Mouse (Mus musculus): ENCODE data around the gene Gse1. TPM values are rescaled to one million over a fixed set of nuclear protein-coding genes. Genes with fewer than 3 reads are reported as not detected.

Gene Gse1
- total RNA-seq, 1 experiment, result 21.4 TPM

DNA sequence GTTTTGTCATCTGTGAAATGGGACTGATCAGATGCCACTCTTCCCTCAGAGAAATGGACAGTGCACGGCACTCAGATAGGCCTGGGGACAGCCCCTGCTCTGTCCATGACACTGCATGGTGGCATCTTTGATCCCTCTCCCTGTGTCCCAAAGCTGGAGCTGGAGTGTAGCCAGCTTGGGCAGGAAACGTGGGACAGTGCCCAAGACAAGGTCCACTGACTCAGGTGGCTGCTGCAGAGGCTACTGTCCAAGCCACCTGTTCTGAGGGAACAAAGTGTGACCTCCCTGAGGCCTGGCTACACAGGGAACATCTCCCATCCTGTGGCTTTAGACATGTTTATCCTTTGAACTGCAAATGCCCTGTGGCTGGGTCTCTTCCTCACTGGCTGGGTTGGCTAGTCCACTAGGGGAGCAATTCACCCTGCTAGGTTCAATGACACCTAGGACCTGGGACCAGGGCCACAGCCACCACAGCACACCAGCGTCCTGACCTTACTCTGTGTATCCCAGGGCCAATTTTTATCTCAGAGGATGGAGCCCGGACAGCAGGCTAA lies 46.3 kb upstream of the Gse1 start:
- H3K9me3 ChIP-seq (ENCODE audit: control insufficient read depth, insufficient read depth, low read depth, low read length), result no peaks in the 10 kb centered on the region
- peaks cover 0 to 10% of the 10 kb centered on the region in 2 experiments; a peak in 2 of 4 replicates for H3K4me1 ChIP-seq (ENCODE audit: control insufficient read depth in 2 of 2, insufficient read depth in 2 of 2, low read length in 2 of 2, poor library complexity in 1 of 2)
- TF ChIP-seq CHD2 (IDR thresholded peaks at IDR 0.05; ENCODE audit: low read depth, low read length), result no peak
- no peak for TF ChIP-seq ZC3H11A (IDR thresholded peaks at IDR 0.05; ENCODE audit: borderline replicate concordance, low read depth, low read length)
- TF ChIP-seq HCFC1 (IDR thresholded peaks at IDR 0.05; ENCODE audit: borderline replicate concordance, insufficient read depth, low read length), result no peak
- TF ChIP-seq ZNF384 (IDR thresholded peaks at IDR 0.05; ENCODE audit: low read depth, low read length), result no peak
- no peak for TF ChIP-seq MAFK (IDR thresholded peaks at IDR 0.05; ENCODE audit: insufficient read depth, low read depth, low read length)
- in situ Hi-C loops (cut with MboI; ENCODE audit: low sequenced_read_pairs in 2 of 2, unreplicated experiment in 2 of 2), result loop anchor here in 1 of 2 experiments (10.0 kb wide), 1 partner anchor 143 kb away; no protein-coding TSS in a partner anchor
- H3K36me3 ChIP-seq (ENCODE audit: control insufficient read depth, insufficient read depth, low read length, poor library complexity, severe bottlenecking), result no peaks in the 10 kb centered on the region
- no peak overlapping the region for H3K27ac ChIP-seq (ENCODE audit: insufficient read depth, low read depth, low read length, poor library complexity, severe bottlenecking)
- H3K4me3 ChIP-seq (ENCODE audit: insufficient read depth in 1 of 2, low read depth in 1 of 2, low read length in 2 of 2, poor library complexity in 1 of 2, severe bottlenecking in 1 of 2), result no peak overlapping the region
- no peak overlapping the region for H3K9ac ChIP-seq (ENCODE audit: insufficient read depth, low read depth, low read length, poor library complexity, severe bottlenecking)
- DNase-seq (ENCODE audit: low read depth, low spot score), result no peak

DNA sequence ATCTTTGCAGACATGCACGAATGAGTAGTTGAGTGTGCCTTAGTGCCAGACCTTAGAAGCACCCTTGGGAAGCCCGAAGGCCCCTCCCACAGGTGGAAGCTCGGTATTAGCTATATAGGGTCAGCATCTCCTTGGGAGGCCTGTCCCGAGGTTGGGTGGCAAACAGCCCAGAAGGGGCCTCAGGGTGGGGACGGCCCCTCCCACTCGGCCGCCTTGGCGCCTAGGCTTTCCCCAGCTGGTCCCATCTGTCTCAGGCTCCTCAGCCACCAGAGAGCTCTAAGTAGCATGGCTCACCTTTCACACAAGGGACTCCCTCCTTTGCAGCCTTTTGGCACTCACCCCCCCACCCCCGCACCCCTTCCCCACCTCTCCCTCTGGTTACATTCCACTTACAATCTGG lies 43.9 kb upstream of the Gse1 start:
- H3K27ac ChIP-seq (ENCODE audit: insufficient read depth, low read depth, low read length, poor library complexity, severe bottlenecking), result no peak overlapping the region
- no peak overlapping the region for H3K9ac ChIP-seq (ENCODE audit: insufficient read depth, low read depth, low read length, poor library complexity, severe bottlenecking)
- in situ Hi-C loops (cut with MboI; ENCODE audit: low sequenced_read_pairs in 2 of 2, unreplicated experiment in 2 of 2), result loop anchor here in 1 of 2 experiments (10.0 kb wide), 1 partner anchor 140 kb away; no protein-coding TSS in a partner anchor
- H3K36me3 ChIP-seq (ENCODE audit: control insufficient read depth, insufficient read depth, low read length, poor library complexity, severe bottlenecking), result no peaks in the 10 kb centered on the region
- no peak overlapping the region for H3K4me3 ChIP-seq (ENCODE audit: insufficient read depth in 1 of 2, low read depth in 1 of 2, low read length in 2 of 2, poor library complexity in 1 of 2, severe bottlenecking in 1 of 2)
- TF ChIP-seq CHD2 (IDR thresholded peaks at IDR 0.05; ENCODE audit: low read depth, low read length) (no peak), ZNF384 (IDR thresholded peaks at IDR 0.05; ENCODE audit: low read depth, low read length) (no peak), MAFK (IDR thresholded peaks at IDR 0.05; ENCODE audit: insufficient read depth, low read depth, low read length) (no peak), HCFC1 (IDR thresholded peaks at IDR 0.05; ENCODE audit: borderline replicate concordance, insufficient read depth, low read length) (no peak), ZC3H11A (IDR thresholded peaks at IDR 0.05; ENCODE audit: borderline replicate concordance, low read depth, low read length) (no peak)
- no peaks in the 10 kb centered on the region for H3K4me1 ChIP-seq (ENCODE audit: control insufficient read depth in 2 of 2, insufficient read depth in 2 of 2, low read length in 2 of 2, poor library complexity in 1 of 2)
- DNase-seq (ENCODE audit: low read depth, low spot score), result no peak
- no peaks in the 10 kb centered on the region for H3K9me3 ChIP-seq (ENCODE audit: control insufficient read depth, insufficient read depth, low read depth, low read length)

DNA sequence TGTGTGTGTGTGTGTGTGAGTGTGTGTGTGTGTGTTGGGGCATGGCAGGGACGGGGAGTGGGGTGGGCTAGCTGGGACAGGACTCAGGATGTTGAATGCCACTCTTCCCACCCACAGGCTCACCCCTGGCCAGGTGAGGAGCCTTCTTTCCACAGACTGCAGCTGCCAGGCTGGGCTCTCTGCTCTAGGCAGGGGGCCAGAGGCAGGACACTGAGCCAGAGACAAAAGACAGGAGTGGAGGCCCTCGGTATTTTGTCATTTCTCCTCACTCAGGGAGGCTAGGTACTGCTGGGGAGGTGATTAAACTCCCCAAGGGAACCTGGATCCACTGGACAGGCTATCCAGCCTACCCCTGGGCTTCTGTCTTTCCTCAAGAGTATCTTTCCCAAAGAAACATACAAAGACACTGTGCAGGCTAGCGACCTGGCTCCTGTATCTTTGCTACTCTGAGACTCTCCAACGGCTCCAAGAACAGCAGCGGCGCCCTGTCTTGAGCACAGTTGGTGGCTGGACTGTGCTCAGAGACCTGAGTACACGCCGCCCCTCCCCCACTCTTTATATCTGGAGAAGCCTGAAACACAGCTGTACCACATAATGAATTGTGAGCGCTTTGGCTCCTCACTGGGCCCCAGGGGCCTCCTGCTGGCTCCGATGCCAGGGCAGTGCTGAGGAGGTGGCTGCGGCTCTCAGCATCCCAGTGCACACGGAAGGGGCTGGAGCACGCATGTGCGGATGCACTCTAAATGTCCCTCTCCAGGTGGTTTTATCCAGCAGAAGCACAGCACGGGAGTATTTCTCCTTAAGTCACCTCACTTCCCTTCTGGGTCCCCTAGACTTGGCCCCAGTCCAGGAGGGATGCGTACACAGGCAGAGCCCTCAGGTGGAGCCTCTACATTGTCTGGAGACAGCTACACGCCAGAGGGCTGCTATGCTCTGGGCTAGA lies 43.1 kb upstream of the Gse1 start:
- Histone ChIP-seq H3K27ac (ENCODE audit: insufficient read depth, low read depth, low read length, poor library complexity, severe bottlenecking) (no peak overlapping the region), H3K9ac (ENCODE audit: insufficient read depth, low read depth, low read length, poor library complexity, severe bottlenecking) (no peak overlapping the region), H3K36me3 (ENCODE audit: control insufficient read depth, insufficient read depth, low read length, poor library complexity, severe bottlenecking) (no peaks in the 10 kb centered on the region), H3K4me1 (ENCODE audit: control insufficient read depth in 2 of 2, insufficient read depth in 2 of 2, low read length in 2 of 2, poor library complexity in 1 of 2) (no peaks in the 10 kb centered on the region), H3K9me3 (ENCODE audit: control insufficient read depth, insufficient read depth, low read depth, low read length) (no peaks in the 10 kb centered on the region), H3K4me3 (ENCODE audit: insufficient read depth in 1 of 2, low read depth in 1 of 2, low read length in 2 of 2, poor library complexity in 1 of 2, severe bottlenecking in 1 of 2) (no peak overlapping the region)
- no peak for DNase-seq (ENCODE audit: low read depth, low spot score)
- no peak for TF ChIP-seq ZNF384 (IDR thresholded peaks at IDR 0.05; ENCODE audit: low read depth, low read length)
- TF ChIP-seq MAFK (IDR thresholded peaks at IDR 0.05; ENCODE audit: insufficient read depth, low read depth, low read length), result no peak
- TF ChIP-seq CHD2 (IDR thresholded peaks at IDR 0.05; ENCODE audit: low read depth, low read length), result no peak
- TF ChIP-seq HCFC1 (IDR thresholded peaks at IDR 0.05; ENCODE audit: borderline replicate concordance, insufficient read depth, low read length), result no peak
- no peak for TF ChIP-seq ZC3H11A (IDR thresholded peaks at IDR 0.05; ENCODE audit: borderline replicate concordance, low read depth, low read length)
- in situ Hi-C loops (cut with MboI; ENCODE audit: low sequenced_read_pairs in 2 of 2, unreplicated experiment in 2 of 2), result loop anchor here in 1 of 2 experiments (10.0 kb wide), 1 partner anchor 140 kb away; no protein-coding TSS in a partner anchor

DNA sequence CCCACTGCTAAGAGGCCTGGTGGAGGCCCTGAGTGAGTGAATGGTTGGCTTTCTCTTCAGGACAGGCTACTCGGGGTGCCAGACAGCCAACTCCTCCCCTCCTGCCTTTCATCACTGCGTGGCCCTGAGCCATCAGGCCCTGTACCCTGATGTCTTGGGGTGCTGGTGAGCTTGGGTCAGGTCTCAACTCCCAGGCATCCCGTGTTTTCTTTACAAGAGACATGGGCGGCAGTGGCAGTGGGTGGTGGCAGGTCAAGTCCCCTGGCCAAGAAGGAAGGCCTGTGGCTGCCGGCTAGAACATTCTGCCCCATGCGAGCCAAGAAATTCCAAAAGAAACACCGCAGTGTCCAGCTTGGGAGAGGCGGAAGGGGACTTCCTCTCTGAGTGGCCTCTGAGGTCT lies 41.8 kb upstream of the Gse1 start:
- DNase-seq (ENCODE audit: low read depth, low spot score), result no peak
- no peaks in the 10 kb centered on the region for H3K4me1 ChIP-seq (ENCODE audit: control insufficient read depth in 2 of 2, insufficient read depth in 2 of 2, low read length in 2 of 2, poor library complexity in 1 of 2)
- in situ Hi-C loops (cut with MboI; ENCODE audit: low sequenced_read_pairs in 2 of 2, unreplicated experiment in 2 of 2), result loop anchor here in 1 of 2 experiments (10.0 kb wide), 1 partner anchor 138 kb away; no protein-coding TSS in a partner anchor
- TF ChIP-seq ZC3H11A (IDR thresholded peaks at IDR 0.05; ENCODE audit: borderline replicate concordance, low read depth, low read length), result no peak
- TF ChIP-seq MAFK (IDR thresholded peaks at IDR 0.05; ENCODE audit: insufficient read depth, low read depth, low read length), result no peak
- no peak for TF ChIP-seq HCFC1 (IDR thresholded peaks at IDR 0.05; ENCODE audit: borderline replicate concordance, insufficient read depth, low read length)
- TF ChIP-seq ZNF384 (IDR thresholded peaks at IDR 0.05; ENCODE audit: low read depth, low read length), result no peak
- TF ChIP-seq CHD2 (IDR thresholded peaks at IDR 0.05; ENCODE audit: low read depth, low read length), result no peak
- H3K4me3 ChIP-seq (ENCODE audit: insufficient read depth in 1 of 2, low read depth in 1 of 2, low read length in 2 of 2, poor library complexity in 1 of 2, severe bottlenecking in 1 of 2), result no peak overlapping the region
- H3K9me3 ChIP-seq (ENCODE audit: control insufficient read depth, insufficient read depth, low read depth, low read length), result no peaks in the 10 kb centered on the region
- H3K9ac ChIP-seq (ENCODE audit: insufficient read depth, low read depth, low read length, poor library complexity, severe bottlenecking), result no peak overlapping the region
- no peaks in the 10 kb centered on the region for H3K36me3 ChIP-seq (ENCODE audit: control insufficient read depth, insufficient read depth, low read length, poor library complexity, severe bottlenecking)
- no peak overlapping the region for H3K27ac ChIP-seq (ENCODE audit: insufficient read depth, low read depth, low read length, poor library complexity, severe bottlenecking)
